Mouse (Mus musculus): ENCODE data around the gene Zg16.

DNA sequence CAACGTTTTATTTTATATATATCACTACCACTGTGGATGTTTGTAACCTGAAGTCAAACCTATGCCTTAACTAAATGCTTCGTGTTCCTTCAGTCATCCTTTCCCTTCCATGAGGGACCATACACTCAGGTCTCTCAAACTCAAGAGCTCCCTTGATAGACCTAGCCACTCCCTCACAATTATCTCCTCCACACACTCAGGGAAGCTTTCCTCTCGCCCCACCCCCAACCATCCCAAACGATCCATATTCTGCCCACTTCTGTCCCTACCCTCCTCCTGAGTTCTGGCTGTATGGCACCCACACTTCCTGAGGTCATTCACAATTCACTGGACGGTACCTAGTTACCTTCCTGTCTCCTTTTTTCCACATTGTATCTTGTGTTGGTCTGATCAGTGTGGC, 11.4 kb upstream of the Zg16 start:
- no peak for TF ChIP-seq CTCF (IDR thresholded peaks at IDR 0.05; ENCODE audit: insufficient read depth, low read depth, low read length)
- TF ChIP-seq POLR2A (IDR thresholded peaks at IDR 0.05; ENCODE audit: insufficient read depth, low read depth, low read length): no peak

Data from olfactory bulb, adult 2 months (tissue).